ENCODE assay signal across 8 mouse cellular contexts in the genomic region with DNA sequence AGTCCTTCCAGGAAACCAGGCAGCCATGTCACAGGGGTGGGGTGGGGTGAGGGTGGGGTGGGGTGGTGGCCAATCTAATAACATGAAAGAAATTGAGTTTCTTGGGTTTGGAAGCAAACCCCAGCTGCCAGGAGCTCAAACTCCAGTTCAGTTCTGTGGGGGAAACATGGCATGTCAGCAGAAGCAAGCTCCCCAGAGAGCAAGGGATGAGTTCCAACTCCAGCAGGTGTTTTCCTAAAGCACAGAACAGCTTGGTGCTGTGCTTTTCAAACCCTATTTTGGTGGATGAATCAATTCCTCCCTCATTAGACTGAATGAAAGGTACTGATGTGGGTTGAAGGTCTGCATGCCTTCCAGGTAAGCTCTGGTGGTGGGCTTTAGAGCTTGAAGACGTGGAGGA.
"Had no signal": no experiment of that assay in that cellular context is flagged by ENCODE, and none has a peak within 500 bp of the region (broad histone marks: within the 10 kb centered on the region; RNA-seq: fewer than 3 reads in every experiment).

No protein-coding gene starts in this region.

- H3K4me3 ChIP-seq: limb, embryonic 13.5 days; midbrain, embryonic 12.5 days; stomach, embryonic 15.5 days had no signal

- H3K27ac ChIP-seq: limb, embryonic 13.5 days; liver, embryonic 14.5 days; midbrain, embryonic 12.5 days; stomach, embryonic 15.5 days had no signal

- DNase-seq: kidney, adult 18-20 months; lung, adult 18-20 months; right cerebral cortex, postnatal 14 days; thymus, postnatal 4 days had no signal

- H3K4me2 ChIP-seq: limb, embryonic 13.5 days; midbrain, embryonic 12.5 days; stomach, embryonic 15.5 days had no signal

- H3K9ac ChIP-seq: limb, embryonic 13.5 days; liver, embryonic 14.5 days; midbrain, embryonic 12.5 days; stomach, embryonic 15.5 days had no signal

- H3K27me3 ChIP-seq: limb, embryonic 13.5 days; stomach, embryonic 15.5 days had no signal

- H3K9me3 ChIP-seq: limb, embryonic 13.5 days; midbrain, embryonic 12.5 days; stomach, embryonic 15.5 days had no signal

- H3K36me3 ChIP-seq: limb, embryonic 13.5 days; midbrain, embryonic 12.5 days; stomach, embryonic 15.5 days had no signal
